14 mouse cellular contexts compared by ENCODE assay signal in the genomic region with DNA sequence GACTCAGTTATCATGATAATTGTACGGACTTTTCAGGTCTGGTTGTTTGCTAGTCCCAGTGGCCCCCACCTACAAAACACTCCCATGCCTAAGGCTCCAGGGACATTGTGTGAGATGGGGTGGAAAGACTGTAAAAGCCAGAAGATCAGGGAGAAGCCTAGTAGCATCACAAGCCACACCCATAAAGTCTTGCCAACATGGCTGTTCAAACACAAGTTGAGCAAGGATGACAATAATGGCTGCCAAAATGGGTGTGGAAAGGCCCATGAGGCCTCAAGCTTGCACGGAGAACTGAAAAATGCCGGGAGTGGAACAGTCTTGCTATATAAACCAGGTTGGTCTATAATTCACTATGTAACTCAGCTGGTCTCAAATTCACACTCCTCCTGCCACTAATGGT.
"Had no signal": no experiment of that assay in that cellular context is flagged by ENCODE, and none has a peak within 500 bp of the region (broad histone marks: within the 10 kb centered on the region; RNA-seq: fewer than 3 reads in every experiment).

No protein-coding gene starts in this region.

- H3K27ac ChIP-seq: limb, embryonic 10.5 days; liver, embryonic 13.5 days; lung, embryonic 15.5 days; macrophage; midbrain, embryonic 15.5 days; neural tube, embryonic 12.5 days had no signal

- ATAC-seq: liver, postnatal 0 days; midbrain, embryonic 15.5 days had no signal

- H3K9me3 ChIP-seq: limb, embryonic 10.5 days; liver, embryonic 13.5 days; lung, embryonic 15.5 days; megakaryocyte, embryonic 14.5 days; midbrain, embryonic 15.5 days; neural tube, embryonic 12.5 days had no signal

- H3K36me3 ChIP-seq: limb, embryonic 10.5 days; liver, embryonic 13.5 days; lung, embryonic 15.5 days; midbrain, embryonic 15.5 days; neural tube, embryonic 12.5 days had no signal

- H3K27me3 ChIP-seq: liver, embryonic 13.5 days; lung, embryonic 15.5 days; megakaryocyte, embryonic 14.5 days; midbrain, embryonic 15.5 days; neural tube, embryonic 12.5 days had no signal

- H3K4me2 ChIP-seq: liver, embryonic 13.5 days; lung, embryonic 15.5 days; midbrain, embryonic 11.5 days; midbrain, embryonic 15.5 days; neural tube, embryonic 12.5 days had no signal

- H3K4me1 ChIP-seq: liver, embryonic 13.5 days had no signal

- DNase-seq: kidney, postnatal 4 days; liver, embryonic 13.5 days; liver, postnatal 0 days; lung, postnatal 14 days; right cerebral cortex, postnatal 4 days; thymus, postnatal 4 days had no signal

- H3K4me3 ChIP-seq: layer of hippocampus, adult 2 months; limb, embryonic 10.5 days; liver, embryonic 13.5 days; lung, embryonic 15.5 days; megakaryocyte, embryonic 14.5 days; midbrain, embryonic 15.5 days; neural tube, embryonic 12.5 days had no signal

- H3K9ac ChIP-seq: liver, embryonic 13.5 days; liver, postnatal 0 days; lung, embryonic 15.5 days; midbrain, embryonic 15.5 days; neural tube, embryonic 12.5 days had no signal
